Mouse (Mus musculus) lung, embryonic 15.5 days (tissue): Measurements from ENCODE around the gene Tspan12. TPM values are rescaled to one million over a fixed set of nuclear protein-coding genes. Genes with fewer than 3 reads are reported as not detected.
"Not testable (repeated sequence)": the region's sequence is repeated elsewhere in the genome, so short reads cannot be mapped to it uniquely, and the experiment has no call there.

Source experiments
- ATAC-seq: fragments of 200-750 bp; cut with Nextera tagmentation; 2 replicates; pipeline ENCODE4 v1.8.0; 2017; ENCODE audit warnings: moderate number of reproducible peaks, borderline replicate concordance; ENCODE audit not compliant: low FRiP score, low TSS enrichment; ENCODE audit errors: extremely low read depth
- H3K27ac ChIP-seq: fragments of 300-500 bp; sonication (generic); 2 replicates; pipeline ENCODE4 v1.5.1; 2015; ENCODE audit warnings: moderate library complexity, mild to moderate bottlenecking, inconsistent platforms
- H3K27me3 ChIP-seq: fragments of 300-500 bp; sonication (generic); 2 replicates; pipeline ENCODE4 v1.6.1; 2015; ENCODE audit warnings: inconsistent platforms
- H3K36me3 ChIP-seq: fragments of 300-500 bp; sonication (generic); 2 replicates; pipeline ENCODE4 v1.6.1; 2015; ENCODE audit warnings: inconsistent platforms
- H3K4me1 ChIP-seq: fragments of 300-500 bp; sonication (generic); 2 replicates; pipeline ENCODE4 v1.6.1; 2015; ENCODE audit warnings: inconsistent platforms
- H3K4me2 ChIP-seq: fragments of 300-500 bp; sonication (generic); 2 replicates; pipeline ENCODE4 v1.6.1; 2015; ENCODE audit warnings: inconsistent platforms, mild to moderate bottlenecking, moderate library complexity
- H3K4me3 ChIP-seq: fragments of 300-500 bp; sonication (generic); 2 replicates; pipeline ENCODE4 v1.5.1; 2015; ENCODE audit warnings: mild to moderate bottlenecking, inconsistent platforms
- H3K9ac ChIP-seq: fragments of 300-500 bp; sonication (generic); 2 replicates; pipeline ENCODE4 v1.6.1; 2015; ENCODE audit warnings: inconsistent platforms
- H3K9me3 ChIP-seq: fragments of 300-500 bp; sonication (generic); 2 replicates; pipeline ENCODE4 v1.6.1; 2016; ENCODE audit warnings: inconsistent platforms
- WGBS: fragments of 180-500 bp; shearing (Covaris S2); methylation state at CpG from one replicate; pipeline ENCODE4 v1.1.7; 2015; 5-methylcytosine and 5-hydroxymethylcytosine counted together
- polyA plus RNA-seq: library from polyadenylated mRNA; unstranded; fragments of >200 nt; fragmentation: Nextera tagmentation; extraction: Ambion mirVana; gene quantifications from 2 replicates; pipeline ENCODE4 v1.2.1, GENCODE M21; 2015

Gene Tspan12
- polyA plus RNA-seq, 1 experiment from 2014 or later = 56.2 TPM

DNA sequence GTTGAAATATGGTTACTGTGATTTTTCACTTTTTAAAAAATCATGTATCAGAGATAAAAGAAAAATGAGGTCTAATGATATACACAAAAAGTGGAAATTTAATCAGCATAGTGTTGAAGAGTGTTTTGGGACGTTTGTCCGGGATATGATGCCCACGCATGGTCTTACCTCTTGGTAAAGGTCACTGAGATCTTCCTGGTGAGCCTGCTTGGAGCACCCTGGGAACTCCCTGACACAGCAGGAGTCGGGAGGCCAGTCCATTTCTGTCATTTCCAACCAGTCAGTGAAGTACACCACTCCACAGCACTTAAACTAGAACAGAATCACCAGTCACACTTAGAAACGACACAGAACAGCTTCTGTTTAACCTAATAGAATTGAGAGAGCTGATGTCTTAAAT lies 56.9 kb downstream of the Tspan12 start:
- no peak for ATAC-seq
- Histone ChIP-seq H3K9me3 (no peaks in the 10 kb centered on the region), H3K4me1 (no peaks in the 10 kb centered on the region), H3K36me3 (0 out of 2 replicates have a peak, but pooled peaks cover 2% of the 10 kb centered on the region), H3K4me2 (no peak overlapping the region), H3K27ac (no peak overlapping the region), H3K9ac (no peak overlapping the region), H3K27me3 (no peaks in the 10 kb centered on the region), H3K4me3 (no peak overlapping the region)
- WGBS = 72% methylated on average over 5 of the region's 5 CpGs

DNA sequence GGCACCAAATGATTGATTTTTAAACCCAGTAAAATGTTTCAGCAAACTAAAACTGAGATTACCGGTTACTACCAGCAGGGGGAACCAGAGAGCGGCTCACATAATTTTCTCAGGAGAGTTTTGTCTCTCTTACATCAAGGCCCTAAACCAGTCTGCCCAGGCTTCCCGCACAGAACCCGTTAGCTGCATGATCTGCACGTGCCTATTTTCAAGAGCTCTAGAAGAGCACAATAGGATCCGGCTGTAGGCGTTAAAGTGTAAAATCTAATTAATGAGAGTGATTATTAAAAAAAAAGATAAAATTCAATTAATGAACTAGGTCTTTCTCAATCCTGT lies 57.3 kb downstream of the Tspan12 start:
- H3K4me3 ChIP-seq = no peak overlapping the region
- ATAC-seq = peak; percentile 83; the same call in 1 of the 2 replicates
- 0 out of 2 replicates have a peak, but pooled peaks cover 2% of the 10 kb centered on the region for H3K36me3 ChIP-seq
- H3K4me1 ChIP-seq = 0 out of 2 replicates have a peak, but pooled peaks cover 3% of the 10 kb centered on the region
- 8% methylated on average over 7 of the region's 7 CpGs for WGBS
- no peaks in the 10 kb centered on the region for H3K9me3 ChIP-seq
- no peak overlapping the region for H3K27ac ChIP-seq
- H3K27me3 ChIP-seq = no peaks in the 10 kb centered on the region
- no peak overlapping the region for H3K9ac ChIP-seq
- no peak overlapping the region for H3K4me2 ChIP-seq

DNA sequence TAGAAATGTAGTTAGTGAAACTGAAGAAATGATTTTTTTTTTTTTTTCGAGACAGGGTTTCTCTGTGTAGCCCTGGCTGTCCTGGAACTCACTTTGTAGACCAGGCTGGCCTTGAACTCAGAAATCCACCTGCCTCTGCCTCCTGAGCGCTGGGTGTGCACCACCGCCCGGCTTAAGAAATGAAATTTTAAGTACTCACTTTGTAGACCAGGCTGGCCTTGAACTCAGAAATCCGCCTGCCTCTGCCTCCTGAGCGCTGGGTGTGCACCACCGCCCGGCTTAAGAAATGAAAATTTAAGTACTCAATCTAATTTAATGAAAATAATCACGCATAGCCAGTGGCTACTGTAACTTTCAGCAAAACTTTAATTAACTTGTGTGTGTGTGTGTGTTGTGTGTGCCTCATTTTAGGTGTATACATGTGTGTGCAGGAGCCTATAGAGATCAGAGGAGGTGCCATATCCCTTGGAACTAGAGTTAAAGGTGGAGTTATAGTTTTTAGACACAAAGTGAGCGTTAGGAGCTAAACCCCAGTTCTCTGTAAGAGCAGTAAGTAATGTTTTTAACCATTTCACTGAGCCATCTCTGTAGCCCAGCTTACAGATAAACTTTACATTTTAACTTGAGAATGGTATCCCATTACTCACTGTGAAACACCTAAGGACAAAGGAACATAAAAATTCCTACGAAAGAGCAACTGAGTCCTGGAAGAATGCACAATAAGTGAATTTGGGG lies 57.8 kb downstream of the Tspan12 start:
- H3K27me3 ChIP-seq = no peaks in the 10 kb centered on the region
- H3K36me3 ChIP-seq = 0 out of 2 replicates have a peak, but pooled peaks cover 2% of the 10 kb centered on the region
- 0 out of 2 replicates have a peak, but pooled peaks cover 3% of the 10 kb centered on the region for H3K4me1 ChIP-seq
- H3K9me3 ChIP-seq = no peaks in the 10 kb centered on the region
- H3K9ac ChIP-seq = no peak overlapping the region
- no peak overlapping the region for H3K4me2 ChIP-seq
- ATAC-seq = no peak
- no peak overlapping the region for H3K4me3 ChIP-seq
- H3K27ac ChIP-seq = no peak overlapping the region
- 81% methylated on average over 11 of the region's 11 CpGs for WGBS

DNA sequence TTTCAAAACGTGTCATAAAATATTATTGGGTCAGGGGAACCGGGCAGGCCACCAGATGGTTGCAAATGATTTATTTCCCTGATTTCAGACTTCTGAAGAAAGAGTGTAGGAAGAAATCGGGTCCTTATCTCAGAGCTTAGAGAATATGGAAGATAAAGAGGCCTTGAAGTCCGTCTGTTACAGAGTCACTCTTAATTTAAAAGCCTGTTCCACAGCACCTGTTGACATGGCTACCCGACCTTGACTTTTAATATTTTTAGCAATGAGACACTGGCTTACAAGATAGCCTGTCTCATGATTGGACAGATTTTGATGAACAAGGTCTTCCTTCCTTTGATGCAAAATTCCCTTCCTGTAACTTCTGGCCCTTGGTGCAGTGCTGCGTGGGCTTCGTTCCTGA lies 61.0 kb downstream of the Tspan12 start:
- no peak overlapping the region for H3K4me2 ChIP-seq
- no peak for ATAC-seq
- WGBS = 40% methylated on average over 7 of the region's 7 CpGs

DNA sequence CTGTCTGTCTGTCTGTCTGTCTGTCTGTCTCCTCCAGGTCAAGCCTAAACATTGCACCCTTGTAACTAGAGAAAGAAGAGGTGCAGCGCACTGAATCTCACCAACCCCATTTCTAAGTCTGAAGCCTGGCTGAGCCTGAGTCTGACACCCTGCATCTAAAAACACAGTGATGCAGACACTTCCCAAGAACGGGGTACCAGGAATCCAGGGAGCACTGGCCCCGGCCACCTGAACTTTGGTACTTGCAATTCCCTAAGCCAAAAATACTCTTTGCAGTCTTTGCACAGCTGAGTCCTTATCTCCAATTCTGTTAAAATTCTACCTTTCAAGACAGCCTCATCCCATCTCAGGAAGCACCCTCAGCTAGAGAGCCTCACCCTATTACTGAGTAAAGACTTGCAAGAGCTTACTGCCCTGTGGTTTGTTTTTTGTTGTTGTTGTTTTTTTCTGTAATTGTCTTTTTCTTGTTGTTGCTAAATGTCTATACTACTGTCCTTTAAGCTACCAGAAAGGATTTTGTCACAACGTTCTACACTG lies 61.7 kb downstream of the Tspan12 start:
- Histone ChIP-seq H3K27me3 (no peaks in the 10 kb centered on the region), H3K9ac (no peak overlapping the region), H3K36me3 (no peaks in the 10 kb centered on the region), H3K9me3 (no peaks in the 10 kb centered on the region), H3K4me3 (no peak overlapping the region), H3K4me2 (no peak overlapping the region), H3K4me1 (0 out of 2 replicates have a peak, but pooled peaks cover 3% of the 10 kb centered on the region), H3K27ac (no peak overlapping the region)
- no peak for ATAC-seq
- 59% methylated on average over 4 of the region's 4 CpGs for WGBS

More for the DNA sequence above, 61.0 kb downstream of the Tspan12 start:
- Histone ChIP-seq H3K9ac (no peak overlapping the region), H3K4me3 (no peak overlapping the region), H3K27me3 (no peaks in the 10 kb centered on the region), H3K27ac (no peak overlapping the region), H3K9me3 (no peaks in the 10 kb centered on the region), H3K36me3 (no peaks in the 10 kb centered on the region), H3K4me1 (0 out of 2 replicates have a peak, but pooled peaks cover 3% of the 10 kb centered on the region)

DNA sequence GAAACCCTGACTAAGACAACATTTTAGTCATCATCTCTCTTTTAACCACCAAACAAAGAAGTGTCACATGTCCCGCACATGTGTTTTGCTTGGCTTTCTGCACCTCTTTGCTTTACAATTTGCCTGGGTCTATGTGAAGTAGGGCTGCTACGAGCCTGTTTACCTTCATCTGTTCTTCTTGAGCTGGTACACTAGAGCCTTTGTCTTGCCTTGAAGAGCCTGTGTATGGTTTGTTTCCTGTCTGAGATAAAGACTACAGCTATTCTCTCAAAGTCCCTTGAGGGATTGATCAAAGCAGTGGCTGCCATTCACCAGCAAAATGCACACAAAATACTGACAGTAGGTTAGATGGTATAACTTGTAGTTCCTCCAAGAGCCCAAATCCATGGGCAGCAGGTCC lies 62.3 kb downstream of the Tspan12 start:
- no peak overlapping the region for H3K27ac ChIP-seq
- H3K36me3 ChIP-seq = no peaks in the 10 kb centered on the region
- ATAC-seq = no peak
- 58% methylated on average over 2 of the region's 2 CpGs for WGBS
- H3K9ac ChIP-seq = no peak overlapping the region
- H3K4me2 ChIP-seq = no peak overlapping the region
- H3K27me3 ChIP-seq = no peaks in the 10 kb centered on the region
- no peak overlapping the region for H3K4me3 ChIP-seq
- 0 out of 2 replicates have a peak, but pooled peaks cover 3% of the 10 kb centered on the region for H3K4me1 ChIP-seq
- H3K9me3 ChIP-seq = no peaks in the 10 kb centered on the region

DNA sequence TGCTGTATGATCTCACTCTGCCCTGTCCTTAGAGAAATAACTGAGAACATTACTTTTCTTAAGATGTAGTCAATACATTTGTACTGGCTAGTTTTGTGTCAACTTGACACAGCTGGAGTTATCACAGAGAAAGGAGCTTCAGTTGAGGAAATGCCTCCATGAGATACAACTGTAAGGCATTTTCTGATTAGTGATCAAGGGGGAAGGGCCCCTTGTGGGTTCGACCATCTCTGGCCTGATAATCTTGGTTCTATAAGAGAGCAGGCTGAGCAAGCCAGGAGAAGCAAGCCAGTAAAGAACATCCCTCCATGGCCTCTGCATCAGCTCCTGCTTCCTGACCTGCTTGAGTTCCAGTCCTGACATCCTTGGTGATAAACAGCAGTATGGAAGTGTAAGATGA lies 62.7 kb downstream of the Tspan12 start:
- H3K9ac ChIP-seq, H3K4me2 ChIP-seq, H3K27ac ChIP-seq, H3K4me3 ChIP-seq, H3K4me1 ChIP-seq, ATAC-seq, H3K36me3 ChIP-seq, H3K9me3 ChIP-seq, H3K27me3 ChIP-seq: not testable (repeated sequence)
- WGBS = 48% methylated on average over 1 of the region's 1 CpGs

DNA sequence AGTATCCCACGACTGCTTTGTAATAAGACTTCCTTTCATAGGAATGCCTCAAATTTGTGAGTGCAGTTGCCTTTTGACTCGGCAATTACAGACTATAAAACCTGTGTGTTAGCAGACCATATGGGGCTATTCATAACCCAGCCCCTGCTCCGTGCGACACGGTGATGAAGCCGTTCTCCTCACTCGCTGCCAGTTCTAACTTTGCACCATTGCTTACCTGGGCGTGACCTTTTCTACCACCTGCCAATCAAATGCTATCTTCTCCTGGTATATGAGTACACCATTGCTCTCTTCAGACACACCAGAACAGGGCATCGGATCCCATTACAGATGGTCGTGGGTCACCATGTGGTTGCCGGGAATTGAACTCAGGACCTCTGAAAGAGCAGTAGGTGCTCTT lies 64.6 kb downstream of the Tspan12 start:
- Histone ChIP-seq H3K9ac (no peak overlapping the region), H3K4me1 (0 out of 2 replicates have a peak, but pooled peaks cover 3% of the 10 kb centered on the region), H3K36me3 (no peaks in the 10 kb centered on the region), H3K4me2 (no peak overlapping the region), H3K27ac (no peak overlapping the region), H3K27me3 (no peaks in the 10 kb centered on the region), H3K9me3 (no peaks in the 10 kb centered on the region), H3K4me3 (no peak overlapping the region)
- WGBS = 72% methylated on average over 11 of the region's 11 CpGs
- no peak for ATAC-seq

DNA sequence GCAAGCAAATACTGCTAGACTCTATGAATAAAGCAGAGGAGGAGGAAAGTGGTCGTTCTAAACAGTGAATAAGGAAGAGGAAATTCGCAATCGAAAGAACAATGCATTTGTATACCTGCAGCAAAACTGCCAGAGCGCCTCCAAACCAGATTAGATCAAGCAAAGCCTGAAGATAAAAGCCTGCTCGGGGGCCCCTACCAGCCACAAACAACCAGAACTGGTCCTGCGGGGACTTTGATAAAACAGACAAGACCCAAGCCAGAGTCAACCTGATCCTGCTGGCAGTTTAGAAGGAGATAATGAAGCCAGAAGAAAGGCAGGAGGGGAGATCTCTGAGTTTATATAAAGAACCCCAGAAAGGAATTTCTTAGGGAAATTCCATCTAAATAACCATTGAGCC lies 65.0 kb downstream of the Tspan12 start:
- no peak for ATAC-seq

DNA sequence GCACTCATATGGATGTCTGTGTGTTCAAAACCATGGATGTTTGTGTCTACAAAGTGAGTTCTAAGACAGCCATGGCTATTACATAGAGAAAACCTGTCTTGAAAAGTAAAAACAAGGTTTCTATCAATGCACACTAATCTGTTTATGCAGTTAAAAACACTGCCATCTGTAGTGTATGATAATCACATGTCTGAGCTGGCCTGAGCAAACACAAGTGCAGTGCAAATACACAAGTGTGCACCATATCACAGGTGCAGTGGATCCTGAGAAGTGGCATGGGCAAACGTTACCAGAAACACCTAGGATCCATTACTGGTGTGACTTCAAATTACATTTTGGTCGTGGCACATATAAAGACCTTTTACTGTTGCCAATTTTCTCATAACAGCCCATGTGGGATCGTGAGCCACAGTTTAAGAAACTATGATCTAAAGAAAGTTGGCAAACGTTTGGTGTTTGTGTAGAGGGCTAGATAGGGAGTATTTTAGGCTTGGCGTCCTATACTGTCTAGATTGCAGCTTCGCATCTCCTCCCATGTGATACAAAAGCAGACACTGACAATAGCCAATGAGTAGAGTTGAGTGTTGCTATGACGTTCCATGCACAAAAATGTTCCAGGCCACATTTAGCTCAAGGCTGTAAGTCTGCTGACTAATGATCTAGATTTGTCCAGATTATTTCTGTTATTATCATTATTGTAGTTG lies 78.0 kb downstream of the Tspan12 start:
- H3K9me3 ChIP-seq = no peaks in the 10 kb centered on the region
- WGBS = 63% methylated on average over 7 of the region's 7 CpGs

More for the DNA sequence above, 65.0 kb downstream of the Tspan12 start:
- no peaks in the 10 kb centered on the region for H3K9me3 ChIP-seq
- no peaks in the 10 kb centered on the region for H3K27me3 ChIP-seq
- no peaks in the 10 kb centered on the region for H3K36me3 ChIP-seq
- H3K4me3 ChIP-seq = no peak overlapping the region
- H3K4me2 ChIP-seq = no peak overlapping the region
- H3K9ac ChIP-seq = no peak overlapping the region
- H3K4me1 ChIP-seq = 0 out of 2 replicates have a peak, but pooled peaks cover 3% of the 10 kb centered on the region
- WGBS = 54% methylated on average over 6 of the region's 6 CpGs
- H3K27ac ChIP-seq = no peak overlapping the region

DNA sequence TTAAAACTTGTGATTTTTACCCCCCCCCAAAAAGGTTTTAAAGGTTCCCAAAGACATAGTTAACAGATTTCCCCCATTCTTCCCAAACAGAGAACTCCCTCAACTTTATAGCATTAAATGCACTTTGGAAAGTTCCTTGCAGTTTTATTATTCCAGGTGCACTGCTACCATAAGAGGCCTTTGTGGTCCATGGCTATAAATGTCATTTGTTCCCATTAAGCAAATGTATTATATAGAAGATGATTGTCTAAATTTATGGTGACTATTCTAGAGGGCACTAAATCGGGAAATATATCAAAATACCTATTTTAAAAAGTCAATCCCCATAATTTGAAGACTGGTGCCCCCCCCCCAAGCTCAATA lies 82.9 kb downstream of the Tspan12 start:
- no peak overlapping the region for H3K27ac ChIP-seq
- H3K9ac ChIP-seq = no peak overlapping the region
- ATAC-seq = no peak
- WGBS = 92% methylated on average over 1 of the region's 1 CpGs
- 0 out of 2 replicates have a peak, but pooled peaks cover 5% of the 10 kb centered on the region for H3K4me1 ChIP-seq
- H3K27me3 ChIP-seq = no peaks in the 10 kb centered on the region
- no peak overlapping the region for H3K4me2 ChIP-seq
- no peaks in the 10 kb centered on the region for H3K36me3 ChIP-seq
- no peaks in the 10 kb centered on the region for H3K9me3 ChIP-seq
- no peak overlapping the region for H3K4me3 ChIP-seq

More for the DNA sequence above, 78.0 kb downstream of the Tspan12 start:
- Histone ChIP-seq H3K36me3 (no peaks in the 10 kb centered on the region), H3K4me3 (no peak overlapping the region), H3K27ac (no peak overlapping the region), H3K27me3 (no peaks in the 10 kb centered on the region), H3K9ac (no peak overlapping the region), H3K4me1 (no peaks in the 10 kb centered on the region), H3K4me2 (no peak overlapping the region)
- ATAC-seq = no peak
